Mouse (Mus musculus): ENCODE data around the gene Foxn3. TPM values are rescaled to one million over a fixed set of nuclear protein-coding genes. Genes with fewer than 3 reads are reported as not detected.
A peak's percentile ranks its signal among the peaks of the same experiment; 100 is the strongest.

Gene Foxn3
- total and polyA plus RNA-seq, 3 experiments: 9.7 to 26.8 (median 11.0) TPM

GRCm38 (mm10) chr12:99172170-99172569 is 391.2 kb downstream of the Foxn3 start:
- Histone ChIP-seq H3K36me3 (replicated peaks in 1 of 2; ENCODE audit: control insufficient read depth in 1 of 2, insufficient read depth in 1 of 2, low read length in 1 of 2) (no peaks in the 10 kb centered on the region), H3K4me1 (ENCODE audit: control insufficient read depth in 1 of 2, insufficient read depth in 2 of 2) (no peaks in the 10 kb centered on the region), H3K9me3 (replicated peaks; ENCODE audit: low read length) (no peaks in the 10 kb centered on the region), H3K27me3 (replicated peaks) (no peaks in the 10 kb centered on the region), H3K4me3 (replicated peaks in 1 of 3; ENCODE audit: low read depth in 2 of 3, low read length in 2 of 3, poor library complexity in 1 of 3) (no peak overlapping the region), H3K27ac (ENCODE audit: insufficient read depth, low read depth) (no peak overlapping the region), H3K79me2 (replicated peaks; ENCODE audit: control insufficient read depth, extremely low read depth, insufficient read depth, poor library complexity, severe bottlenecking) (no peaks in the 10 kb centered on the region), H3K9ac (ENCODE audit: insufficient read depth, low read depth) (no peak overlapping the region), H3K4me2 (ENCODE audit: insufficient read depth, low read depth, poor library complexity, severe bottlenecking) (no peak overlapping the region)
- dilution Hi-C loops (cut with MboI; ENCODE audit: extremely low pct_ligation_motif_present, extremely low pct_unique_long_range_greater_than_20kb, low sequenced_read_pairs) (no loop called here), in situ Hi-C loops (cut with MboI; ENCODE audit: low pct_ligation_motif_present, low pct_unique_long_range_greater_than_20kb, low sequenced_read_pairs) (no loop called here)
- no peak for DNase-seq (ENCODE audit: extremely low read depth)
- TF ChIP-seq CHD1 (IDR thresholded peaks at IDR 0.05; ENCODE audit: low read depth, low read length) (no peak), IRF4 (IDR thresholded peaks at IDR 0.05; ENCODE audit: low read depth, low read length) (no peak), ZMIZ1 (IDR thresholded peaks at IDR 0.05; ENCODE audit: low read depth, low read length) (no peak), SIN3A (IDR thresholded peaks at IDR 0.05; ENCODE audit: low read length) (no peak), MYC (IDR thresholded peaks at IDR 0.05; ENCODE audit: low read depth, low read length) (no peak), CTCF (conservative IDR thresholded peaks at IDR 0.05 in 1 of 2, IDR thresholded peaks at IDR 0.05 in 1 of 2; ENCODE audit: low read depth in 2 of 2, low read length in 2 of 2) (peak in 1 of 2 experiments; percentile 23; a peak in 2 of 4 replicates), USF1 (IDR thresholded peaks at IDR 0.05; ENCODE audit: low read depth, low read length) (no peak), TBP (conservative IDR thresholded peaks at IDR 0.05; ENCODE audit: low read depth, low read length) (no peak), MAFK (IDR thresholded peaks at IDR 0.05; ENCODE audit: insufficient replicate concordance, low read length) (no peak)

GRCm38 (mm10) chr12:99169925-99170324 is 393.5 kb downstream of the Foxn3 start:
- dilution Hi-C loops (cut with MboI; ENCODE audit: extremely low pct_ligation_motif_present, extremely low pct_unique_long_range_greater_than_20kb, low sequenced_read_pairs) (no loop called here), in situ Hi-C loops (cut with MboI; ENCODE audit: low pct_ligation_motif_present, low pct_unique_long_range_greater_than_20kb, low sequenced_read_pairs) (no loop called here)
- Histone ChIP-seq H3K4me2 (ENCODE audit: insufficient read depth, low read depth, poor library complexity, severe bottlenecking) (no peak overlapping the region), H3K4me3 (replicated peaks in 1 of 3; ENCODE audit: low read depth in 2 of 3, low read length in 2 of 3, poor library complexity in 1 of 3) (no peak overlapping the region), H3K79me2 (replicated peaks; ENCODE audit: control insufficient read depth, extremely low read depth, insufficient read depth, poor library complexity, severe bottlenecking) (no peaks in the 10 kb centered on the region), H3K36me3 (replicated peaks in 1 of 2; ENCODE audit: control insufficient read depth in 1 of 2, insufficient read depth in 1 of 2, low read length in 1 of 2) (no peaks in the 10 kb centered on the region), H3K27me3 (replicated peaks) (no peaks in the 10 kb centered on the region), H3K9me3 (replicated peaks; ENCODE audit: low read length) (no peaks in the 10 kb centered on the region), H3K4me1 (ENCODE audit: control insufficient read depth in 1 of 2, insufficient read depth in 2 of 2) (no peaks in the 10 kb centered on the region), H3K9ac (ENCODE audit: insufficient read depth, low read depth) (no peak overlapping the region), H3K27ac (ENCODE audit: insufficient read depth, low read depth) (no peak overlapping the region)
- no peak for DNase-seq (ENCODE audit: extremely low read depth)
- TF ChIP-seq CTCF (conservative IDR thresholded peaks at IDR 0.05 in 1 of 2, IDR thresholded peaks at IDR 0.05 in 1 of 2; ENCODE audit: low read depth in 2 of 2, low read length in 2 of 2): no peak
- TF ChIP-seq UBTF (IDR thresholded peaks at IDR 0.05; ENCODE audit: low read depth, low read length): no peak
- TF ChIP-seq TBP (conservative IDR thresholded peaks at IDR 0.05; ENCODE audit: low read depth, low read length): no peak
- no peak for TF ChIP-seq MEF2A (IDR thresholded peaks at IDR 0.05; ENCODE audit: borderline replicate concordance, low read depth, low read length)

GRCm38 (mm10) chr12:99166091-99166490 is 397.3 kb downstream of the Foxn3 start:
- Histone ChIP-seq H3K4me2 (ENCODE audit: insufficient read depth, low read depth, poor library complexity, severe bottlenecking) (no peak overlapping the region), H3K9ac (ENCODE audit: insufficient read depth, low read depth) (no peak overlapping the region), H3K4me1 (ENCODE audit: control insufficient read depth in 1 of 2, insufficient read depth in 2 of 2) (no peaks in the 10 kb centered on the region), H3K27ac (ENCODE audit: insufficient read depth, low read depth) (no peak overlapping the region), H3K9me3 (replicated peaks; ENCODE audit: low read length) (no peaks in the 10 kb centered on the region), H3K4me3 (replicated peaks in 1 of 3; ENCODE audit: low read depth in 2 of 3, low read length in 2 of 3, poor library complexity in 1 of 3) (no peak overlapping the region), H3K27me3 (replicated peaks) (no peaks in the 10 kb centered on the region), H3K79me2 (replicated peaks; ENCODE audit: control insufficient read depth, extremely low read depth, insufficient read depth, poor library complexity, severe bottlenecking) (no peaks in the 10 kb centered on the region), H3K36me3 (replicated peaks in 1 of 2; ENCODE audit: control insufficient read depth in 1 of 2, insufficient read depth in 1 of 2, low read length in 1 of 2) (no peaks in the 10 kb centered on the region)
- TF ChIP-seq MAX (IDR thresholded peaks at IDR 0.05; ENCODE audit: low read length): no peak
- DNase-seq (ENCODE audit: extremely low read depth): no peak
- dilution Hi-C loops (cut with MboI; ENCODE audit: extremely low pct_ligation_motif_present, extremely low pct_unique_long_range_greater_than_20kb, low sequenced_read_pairs) (no loop called here), in situ Hi-C loops (cut with MboI; ENCODE audit: low pct_ligation_motif_present, low pct_unique_long_range_greater_than_20kb, low sequenced_read_pairs) (no loop called here)

Measured in CH12.LX (cell line).